Mouse (Mus musculus) CH12.LX (cell line): ENCODE results near the gene Xrra1.

Experiments used
- CTCF ChIP-seq, 2 experiments: IDR thresholded peaks in 1 of 2; conservative IDR thresholded peaks in 1 of 2; 2 replicates each; pipeline ENCODE4 v1.5.1; 2011 to 2012; ENCODE audit warnings: low read depth in 2 of 2, low read length in 2 of 2, improper control_type of control experiment in 1 of 2, inconsistent platforms in 1 of 2, mild to moderate bottlenecking in 1 of 2, moderate library complexity in 1 of 2
- EP300 ChIP-seq: IDR thresholded peaks from 2 replicates; pipeline ENCODE4 v1.6.1; 2011; ENCODE audit warnings: low read length, improper control_type of control experiment
- MEF2A ChIP-seq: IDR thresholded peaks from 2 replicates; pipeline ENCODE4 v1.6.1; 2014; ENCODE audit warnings: low read depth, mild to moderate bottlenecking, inconsistent platforms, low read length, improper control_type of control experiment, borderline replicate concordance
- POLR2AphosphoS2 ChIP-seq: IDR thresholded peaks from 2 replicates; pipeline ENCODE4 v1.6.1; 2011; ENCODE audit warnings: low read depth, low read length, improper control_type of control experiment
- ZNF384 ChIP-seq: IDR thresholded peaks from 2 replicates; pipeline ENCODE4 v1.6.1; 2012; ENCODE audit warnings: low read depth, low read length, improper control_type of control experiment, inconsistent platforms

GRCm38 (mm10) chr7:99914316-99914715 lies 55.4 kb downstream of the Xrra1 start:
- TF ChIP-seq POLR2AphosphoS2 (no peak), CTCF (conservative IDR thresholded peaks at IDR 0.05 in 1 of 2, IDR thresholded peaks at IDR 0.05 in 1 of 2; ENCODE audit: low read depth in 2 of 2, low read length in 2 of 2) (no peak), ZNF384 (no peak), MEF2A (no peak), EP300 (no peak)
